Comparison of ENCODE assay signal across 8 mouse cellular contexts in genomic region chr12:33027093-33027492, GRCm38 (mm10).
DNase-seq lines count a peak whose midpoint lies in the region; ATAC-seq lines count a peak whose summit lies in the region.

No protein-coding gene starts in this region.

- no peaks in the 10 kb centered on the region; the same call in 1 of the 2 replicates for H3K9me3 ChIP-seq in hindbrain, embryonic 12.5 days (replicated peaks)

- H3K4me2 ChIP-seq in hindbrain, embryonic 12.5 days (replicated peaks), result 0 out of 2 replicates have a peak overlapping the region, but pooled peaks have one; percentile 11

- peak; percentile 77 for ATAC-seq in hindbrain, embryonic 12.5 days (ENCODE audit: low FRiP score)

- H3K36me3 ChIP-seq in hindbrain, embryonic 12.5 days, result no peaks in the 10 kb centered on the region

- H3K4me3 ChIP-seq in hindbrain, embryonic 12.5 days, result no peak overlapping the region

- no peak overlapping the region for H3K27ac ChIP-seq in hindbrain, embryonic 12.5 days

- H3K4me1 ChIP-seq in hindbrain, embryonic 12.5 days, result peaks cover 22% of the 10 kb centered on the region

- H3K9ac ChIP-seq in hindbrain, embryonic 12.5 days, result no peak overlapping the region

- WGBS in hindbrain, embryonic 12.5 days, result 4% methylated on average over 10 of the region's 10 CpGs

- peaks cover 13% of the 10 kb centered on the region for H3K27me3 ChIP-seq in hindbrain, embryonic 12.5 days

- DNase-seq in WW6 (ENCODE audit: low read depth, low spot score), result peak; percentile 39
- DNase-seq in cerebellum, postnatal 10 days, result peak; percentile 91 to 94
- DNase-seq in frontal cortex, postnatal 10 days (ENCODE audit: low spot score in 2 of 2), result peak; percentile 52 to 66
- DNase-seq in layer of hippocampus, adult 9-11 months, result peak; percentile 73
- DNase-seq in lung, postnatal 25 days (ENCODE audit: low spot score), result peak; percentile 85
- DNase-seq in retina, postnatal 7 days (ENCODE audit: low read depth, low spot score), result peak; percentile 81
- DNase-seq in urinary bladder, postnatal 25 days (ENCODE audit: low spot score), result peak; percentile 79

Comparison
In these comparisons a context has a peak if more than half of its experiments do, and no peak if none do; other contexts are left out.
1. DNase-seq: peak in every context shown above with its lines; median percentile 92 in cerebellum, postnatal 10 days; 85 in lung, postnatal 25 days; 81 in retina, postnatal 7 days; 79 in urinary bladder, postnatal 25 days; 73 in layer of hippocampus, adult 9-11 months; 59 in frontal cortex, postnatal 10 days; 39 in WW6.